Mouse (Mus musculus) telencephalon, adult 2 months (tissue): Measurements from ENCODE around the gene Ptprh.

Source experiments
- DNase-seq: peaks from one replicate; pipeline ENCODE4 v3.0.0-alpha.2; 2011; ENCODE audit warnings: low read depth, low spot score

The Ptprh gene

DNA sequence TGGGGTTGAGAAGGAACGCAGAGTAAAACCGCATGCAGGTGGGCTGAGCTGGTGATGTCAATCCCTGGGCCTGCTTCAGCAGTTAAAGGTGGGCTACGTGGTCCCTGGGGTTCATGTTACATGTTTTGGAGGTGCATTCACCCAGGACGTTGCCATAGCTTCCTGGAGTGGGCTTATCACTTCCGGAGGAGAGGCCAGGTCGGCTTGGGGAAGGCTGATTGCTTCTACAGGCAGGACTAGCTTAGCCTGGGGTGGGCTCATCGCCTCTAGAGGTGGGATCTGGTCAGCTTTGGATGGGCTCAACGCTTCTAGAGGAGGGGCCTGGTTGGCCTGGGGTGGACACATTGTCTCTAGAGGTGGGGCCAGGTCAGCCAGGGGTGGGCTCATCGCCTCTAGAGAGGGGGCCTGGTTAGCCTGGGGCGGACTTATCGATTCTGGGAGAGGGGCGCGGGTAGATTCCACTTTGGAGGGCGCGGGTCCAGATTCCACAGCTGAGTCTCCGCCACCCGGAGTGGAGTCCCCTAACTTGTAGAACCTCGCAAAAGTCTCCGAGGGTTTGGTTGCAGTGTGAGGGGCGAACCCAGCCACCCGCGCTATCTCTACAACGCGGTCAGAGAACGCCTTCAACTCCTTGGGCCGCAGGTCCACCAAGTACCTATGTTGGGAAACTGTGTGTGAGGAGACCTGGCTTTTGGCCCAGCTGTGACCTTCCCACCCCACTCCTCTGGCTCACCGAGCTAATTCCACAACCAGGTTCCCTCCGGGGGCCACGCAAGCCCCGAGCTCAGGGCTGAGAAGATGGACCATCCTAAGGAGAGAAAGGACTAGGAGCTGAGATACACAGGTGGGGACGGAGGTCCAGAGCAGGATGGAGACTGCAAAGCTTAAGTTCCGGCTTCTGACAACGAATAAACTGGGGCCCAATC is 80.4 kb downstream of the Ptprh start:
- DNase-seq: no peak

- no peak for DNase-seq
Measured at GRCm38 (mm10) chr7:4522292-4522691, 81.5 kb downstream of the Ptprh start.

GRCm38 (mm10) chr7:4521231-4522003 is 82.4 kb downstream of the Ptprh start:
- DNase-seq: no peak

- no peak for DNase-seq
Measured at GRCm38 (mm10) chr7:4518487-4518886, 85.4 kb downstream of the Ptprh start.

GRCm38 (mm10) chr7:4516332-4517050 is 87.3 kb downstream of the Ptprh start, which contains the start of gene Tnnt1:
Tnnt1 (minus strand) TSS chr7:4516382.
- DNase-seq: no peak

DNA sequence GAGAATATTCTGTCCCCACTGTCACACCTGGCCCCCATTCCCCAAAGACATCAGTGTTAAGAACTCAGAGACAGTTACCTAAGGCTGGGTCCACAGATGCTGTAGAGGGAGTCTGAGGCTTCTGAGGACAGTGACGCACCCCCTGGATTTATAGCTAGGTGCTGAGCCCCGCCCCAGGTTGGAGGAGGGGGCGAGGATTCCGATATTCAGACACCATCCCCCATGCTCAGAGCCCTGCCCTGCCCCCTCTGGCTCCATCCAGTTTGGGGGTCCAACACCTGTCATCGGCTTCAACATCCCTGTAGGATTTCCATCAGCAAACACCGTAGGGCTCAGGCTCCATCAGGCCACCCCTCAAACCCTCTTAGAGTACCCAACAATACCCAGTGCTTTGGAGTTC is 88.0 kb downstream of the Ptprh start:
- DNase-seq: no peak

- DNase-seq: no peak
Measured at GRCm38 (mm10) chr7:4513829-4514712, 89.8 kb downstream of the Ptprh start.

DNA sequence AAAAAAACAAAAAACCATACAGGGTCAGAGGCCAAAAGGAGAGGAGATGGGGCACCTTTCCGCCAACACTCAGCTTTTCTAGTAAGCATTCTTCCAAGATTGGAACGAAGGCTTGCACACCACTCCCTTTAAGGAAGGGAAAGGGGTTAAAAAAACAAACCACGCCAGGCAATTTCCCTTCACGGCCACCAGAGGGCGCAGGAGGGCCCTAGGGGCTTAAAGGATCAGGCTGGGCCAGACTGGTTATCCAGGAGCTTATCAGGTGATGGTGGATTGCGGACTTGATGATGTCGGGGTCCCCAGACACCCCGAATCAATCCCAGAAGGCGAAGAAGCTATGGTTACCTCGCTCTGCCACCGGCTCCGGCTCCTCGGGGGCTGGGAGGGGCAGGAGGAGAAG is 90.6 kb downstream of the Ptprh start:
- DNase-seq: no peak

DNA sequence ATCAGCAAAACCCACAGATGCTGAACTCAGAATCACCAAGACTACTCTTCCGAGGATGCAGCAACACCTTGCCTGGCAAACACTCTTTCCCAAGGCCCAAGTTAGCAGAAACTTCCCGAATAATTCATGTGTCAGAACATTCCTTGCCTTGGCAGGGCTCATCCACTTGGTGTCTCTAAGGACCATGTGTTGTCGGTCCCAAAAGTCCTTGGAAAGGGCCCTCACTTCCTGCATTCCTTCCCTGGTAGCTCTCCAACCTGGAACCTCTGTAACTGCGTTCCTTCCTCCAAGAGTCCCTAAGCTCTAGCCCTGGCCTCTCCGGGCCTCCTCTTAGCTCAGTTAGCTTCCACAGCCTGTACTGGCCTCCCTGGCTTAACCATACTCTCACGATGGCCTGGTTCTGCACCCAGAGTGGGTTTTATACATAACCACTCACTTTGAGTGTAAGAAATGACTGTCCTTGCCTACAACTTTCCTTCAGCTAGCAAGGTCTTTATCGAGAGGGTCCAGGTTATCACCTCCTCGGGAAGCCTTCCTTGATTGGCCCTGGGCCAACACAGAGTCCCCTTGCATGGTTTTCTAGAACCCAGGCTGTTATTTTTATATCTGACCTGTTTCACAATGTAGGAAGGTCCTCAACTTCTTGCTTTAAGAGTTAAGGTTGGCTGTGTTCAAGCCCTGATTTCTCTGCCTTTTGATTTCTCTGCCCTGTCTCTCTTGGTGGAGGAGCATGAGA is 92.2 kb downstream of the Ptprh start:
- no peak for DNase-seq

DNA sequence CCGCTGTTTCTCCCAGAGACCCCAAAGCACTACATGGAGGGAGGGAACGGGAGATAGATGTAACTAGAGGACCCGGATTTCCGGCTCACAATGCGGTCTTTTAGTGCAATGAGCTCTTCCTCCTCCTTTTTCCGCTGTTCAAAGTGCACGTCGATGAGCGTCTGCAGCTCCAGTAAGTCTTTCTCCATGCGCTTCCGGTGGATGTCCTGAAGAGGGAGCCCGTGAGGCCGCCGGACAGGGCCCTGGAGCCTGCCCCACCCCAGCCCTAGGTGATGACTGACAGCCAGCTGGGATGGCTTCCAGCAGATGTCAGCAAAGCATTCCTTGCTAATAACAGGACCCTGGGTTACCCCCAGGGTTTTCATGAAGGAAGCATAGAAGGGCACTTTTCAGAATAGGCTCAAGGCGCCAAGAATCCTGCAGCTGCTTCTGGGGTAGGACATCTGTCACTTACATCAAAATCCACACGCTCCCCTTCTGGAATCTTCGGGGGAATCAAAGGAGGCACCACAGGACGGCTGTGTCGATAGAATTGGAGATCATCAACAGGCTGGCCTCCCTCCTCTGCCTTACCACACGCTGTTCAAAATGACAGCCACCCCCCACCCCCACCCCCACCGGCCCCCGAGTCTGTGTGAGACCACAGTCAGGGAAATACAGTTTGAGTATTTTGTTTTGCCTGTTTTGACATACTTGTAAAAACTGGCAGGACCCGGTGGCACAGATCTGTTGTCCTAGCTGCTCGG is 93.8 kb downstream of the Ptprh start:
- DNase-seq: no peak

DNA sequence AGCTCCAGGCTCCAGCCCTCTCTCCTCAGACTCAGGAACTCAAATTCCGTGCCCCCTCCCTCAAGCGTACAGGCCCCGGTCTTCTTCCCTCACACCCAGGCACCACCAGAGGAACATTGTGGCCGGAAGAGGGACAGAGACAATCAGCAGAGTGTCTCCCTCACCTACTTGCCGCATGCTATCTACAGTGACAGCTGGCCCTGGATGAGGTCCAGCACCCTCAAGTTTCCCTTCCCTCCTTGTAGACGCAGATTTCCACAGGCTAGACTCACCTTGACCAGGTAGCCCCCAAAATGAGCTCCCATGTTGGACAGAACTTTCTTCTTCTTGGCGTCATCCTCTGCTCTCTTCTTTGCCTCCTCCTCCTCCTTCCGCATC is 95.1 kb downstream of the Ptprh start:
- no peak for DNase-seq

- peak; percentile 44 for DNase-seq
Measured at GRCm38 (mm10) chr7:4508062-4508738, 95.6 kb downstream of the Ptprh start.

DNA sequence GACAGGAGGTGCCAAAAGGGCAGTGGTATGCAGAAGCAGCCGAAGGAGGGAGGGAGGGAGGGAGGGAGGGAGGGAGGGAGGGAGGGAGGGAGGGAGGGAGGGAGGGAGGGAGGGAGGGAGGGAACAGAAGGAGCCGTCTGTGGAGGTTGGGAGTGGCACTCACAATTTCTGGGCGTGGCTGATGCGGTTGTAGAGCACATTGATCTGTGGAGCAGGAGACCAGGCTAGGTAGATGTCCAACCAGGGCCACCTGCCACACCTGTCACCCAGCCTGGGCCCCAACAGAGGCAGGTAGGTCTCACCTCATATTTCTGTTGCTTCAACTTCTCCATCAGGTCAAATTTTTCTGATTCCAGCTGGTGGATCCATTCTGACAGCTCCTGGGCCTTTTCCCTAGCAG is 96.6 kb downstream of the Ptprh start:
- DNase-seq: no peak

GRCm38 (mm10) chr7:4504646-4505435 is 99.0 kb downstream of the Ptprh start:
- DNase-seq: no peak

- DNase-seq: no peak
Measured at GRCm38 (mm10) chr7:4503858-4504257, 100.0 kb downstream of the Ptprh start.

DNA sequence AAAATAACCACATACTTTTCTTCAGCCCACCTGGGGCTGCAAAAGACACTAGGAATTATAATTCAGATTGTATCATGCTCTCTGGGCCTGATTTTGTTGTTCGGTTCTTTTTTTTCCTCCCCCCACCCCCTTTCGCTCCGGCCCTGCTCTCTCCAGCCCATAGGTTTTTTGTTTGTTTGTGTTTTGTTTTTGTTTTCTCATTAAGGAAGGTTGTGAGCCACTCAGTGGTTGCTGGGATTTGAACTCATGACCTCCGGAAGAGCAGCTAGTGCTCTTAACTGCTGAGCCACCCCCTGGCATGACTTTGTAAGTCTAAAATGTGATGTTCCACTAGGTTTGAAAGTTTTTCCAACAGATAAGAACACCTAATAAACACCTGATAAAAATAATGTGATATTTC is 100.7 kb downstream of the Ptprh start:
- no peak for DNase-seq

DNA sequence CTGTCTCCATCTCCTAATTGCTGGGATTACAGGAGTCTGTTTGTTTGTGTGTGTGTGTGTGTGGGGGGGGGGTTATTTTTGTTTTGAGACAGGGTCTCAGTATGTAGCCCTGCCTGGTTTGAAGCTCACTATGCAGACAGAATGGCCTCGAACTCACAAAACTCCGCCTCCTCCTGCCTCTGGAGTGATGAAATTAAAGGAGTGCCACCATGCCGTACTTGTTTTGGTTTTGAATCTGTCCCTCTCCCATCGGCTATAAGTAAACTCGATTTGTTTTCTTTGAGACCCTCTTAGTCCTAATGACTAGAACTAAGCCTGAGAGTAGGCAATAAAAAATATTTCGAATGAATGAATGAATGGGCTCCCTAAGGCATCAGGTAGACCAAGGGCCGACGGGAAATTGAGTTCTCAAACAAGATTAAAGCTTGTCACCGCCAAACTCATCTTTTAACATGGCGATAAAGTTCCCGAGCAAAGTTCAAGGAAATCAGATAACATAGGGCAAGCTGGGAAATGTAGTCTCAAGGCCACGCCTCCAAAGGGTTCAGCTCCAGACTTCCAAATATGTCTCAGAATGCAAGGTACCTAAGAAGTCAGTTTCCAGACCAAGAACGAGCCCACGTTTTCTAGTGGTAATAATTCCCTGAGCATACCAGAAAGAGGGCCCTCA is 101.3 kb downstream of the Ptprh start:
- DNase-seq: peak; percentile 94
